Mouse (Mus musculus): ENCODE data around the gene St3gal3. TPM values are rescaled to one million over a fixed set of nuclear protein-coding genes. Genes with fewer than 3 reads are reported as not detected.

Gene St3gal3
- total and polyA plus RNA-seq, 3 experiments: 16.4 to 23.3 TPM; not detected in 1

DNA sequence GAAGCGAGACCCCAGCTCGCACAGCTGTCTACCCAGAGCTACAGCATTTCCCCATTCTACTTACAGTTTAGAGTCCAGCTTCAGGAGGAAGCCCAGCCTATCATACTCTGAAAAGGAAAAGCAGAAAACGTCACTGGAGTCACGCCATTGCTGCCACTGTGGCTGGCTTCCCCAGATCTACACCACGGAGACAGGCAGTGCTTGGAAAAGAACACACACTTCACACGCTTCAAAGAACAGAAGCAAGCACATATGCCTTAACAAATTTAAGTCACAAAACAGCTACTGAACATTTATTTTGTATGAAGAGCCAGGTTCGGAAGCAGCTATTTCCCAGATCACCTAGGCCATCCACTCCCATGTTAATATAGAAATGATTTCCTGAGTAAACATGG is 102.9 kb downstream of the St3gal3 start:
- H3K9ac ChIP-seq (ENCODE audit: control insufficient read depth, low read depth, low read length, poor library complexity, severe bottlenecking): no peak overlapping the region
- no peaks in the 10 kb centered on the region for H3K4me1 ChIP-seq (ENCODE audit: control insufficient read depth in 1 of 2, insufficient read depth in 2 of 2, low read length in 2 of 2)
- H3K27me3 ChIP-seq (ENCODE audit: control insufficient read depth in 1 of 2, insufficient read depth in 2 of 2, low read length in 2 of 2): no peaks in the 10 kb centered on the region
- H3K36me3 ChIP-seq (ENCODE audit: control insufficient read depth in 1 of 2, insufficient read depth in 2 of 2, low read length in 2 of 2): no peaks in the 10 kb centered on the region
- no peak overlapping the region for H3K4me3 ChIP-seq (ENCODE audit: control insufficient read depth in 1 of 2, insufficient read depth in 1 of 2, low read depth in 2 of 2, low read length in 2 of 2)
- no peak for TF ChIP-seq MAZ (IDR thresholded peaks at IDR 0.05; ENCODE audit: low read depth, low read length)
- no peak for DNase-seq (ENCODE audit: low read depth, low spot score)
- no peaks in the 10 kb centered on the region for H3K79me2 ChIP-seq (ENCODE audit: control insufficient read depth, insufficient read depth, low read length, poor library complexity)
- no peak overlapping the region for H3K27ac ChIP-seq (ENCODE audit: control insufficient read depth, low read depth, low read length)
- H3K9me3 ChIP-seq (replicated peaks; ENCODE audit: insufficient read depth, low read length): no peaks in the 10 kb centered on the region

DNA sequence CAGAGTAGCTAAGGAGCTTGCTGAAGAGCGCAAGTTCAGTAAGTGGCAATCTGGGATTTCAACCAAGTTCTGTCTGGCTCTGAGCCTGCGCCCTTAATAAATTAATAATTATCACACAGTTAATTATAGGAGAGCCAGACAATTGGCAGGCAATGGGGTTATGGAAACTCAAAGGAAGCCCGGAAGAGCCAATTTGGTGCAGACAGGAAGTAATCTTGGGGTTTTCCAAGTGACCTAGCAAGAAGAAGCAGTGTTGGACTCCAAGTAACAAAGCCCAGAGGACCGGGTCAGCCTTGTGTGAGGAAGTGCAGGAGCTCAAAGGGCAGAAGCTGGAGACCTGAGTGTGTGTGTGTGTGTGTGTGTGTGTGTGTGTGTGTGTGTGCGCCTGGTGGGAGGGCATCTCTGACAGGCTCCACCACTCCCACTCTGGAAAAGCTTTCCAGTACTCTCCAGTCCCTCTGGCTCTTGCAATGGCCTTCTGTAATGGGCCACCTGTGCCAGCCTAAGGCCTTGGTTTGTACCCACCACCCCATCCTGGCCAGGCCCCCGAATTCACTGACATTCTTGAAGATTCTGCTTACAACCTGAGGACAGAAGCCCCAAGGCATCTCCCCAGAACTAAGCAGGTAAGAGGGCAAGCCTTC is 103.5 kb downstream of the St3gal3 start:
- TF ChIP-seq TAL1 (IDR thresholded peaks at IDR 0.05; ENCODE audit: low read length) (no peak), ELF1 (IDR thresholded peaks at IDR 0.05; ENCODE audit: low read depth, low read length) (no peak), NRF1 (IDR thresholded peaks at IDR 0.05; ENCODE audit: insufficient read depth, low read depth, low read length, poor library complexity, severe bottlenecking) (no peak), CTCF (IDR thresholded peaks at IDR 0.05 in 2 of 3, conservative IDR thresholded peaks at IDR 0.05 in 1 of 3; ENCODE audit: control insufficient read depth in 1 of 3, insufficient read depth in 1 of 3, low read depth in 2 of 3, low read length in 3 of 3, poor library complexity in 1 of 3, severe bottlenecking in 1 of 3) (no peak), MAFK (IDR thresholded peaks at IDR 0.05; ENCODE audit: borderline replicate concordance, low read depth, low read length) (no peak), ZNF384 (IDR thresholded peaks at IDR 0.05; ENCODE audit: low read depth, low read length) (no peak), POLR2A (IDR thresholded peaks at IDR 0.05; ENCODE audit: control insufficient read depth in 1 of 2, insufficient read depth in 1 of 2, low read depth in 1 of 2, low read length in 2 of 2, poor library complexity in 1 of 2) (no peak), GATA1 (IDR thresholded peaks at IDR 0.05; ENCODE audit: low read depth, low read length) (no peak), NELFE (IDR thresholded peaks at IDR 0.05; ENCODE audit: low read depth, low read length) (no peak), RCOR1 (IDR thresholded peaks at IDR 0.05; ENCODE audit: low read depth, low read length) (no peak), MYB (IDR thresholded peaks at IDR 0.05; ENCODE audit: low read depth, low read length) (no peak), POLR2AphosphoS5 (IDR thresholded peaks at IDR 0.05; ENCODE audit: borderline replicate concordance, low read depth, low read length) (no peak), E2F4 (IDR thresholded peaks at IDR 0.05; ENCODE audit: borderline replicate concordance, low read depth, low read length) (no peak), MEF2A (IDR thresholded peaks at IDR 0.05; ENCODE audit: extremely low read depth, insufficient replicate concordance, low read depth, low read length, poor library complexity, severe bottlenecking) (no peak), EP300 (IDR thresholded peaks at IDR 0.05; ENCODE audit: low read depth in 1 of 2, low read length in 2 of 2) (no peak), MXI1 (IDR thresholded peaks at IDR 0.05; ENCODE audit: low read depth, low read length) (no peak), UBTF (IDR thresholded peaks at IDR 0.05; ENCODE audit: borderline replicate concordance, insufficient read depth, low read depth, low read length) (no peak), KAT2A (conservative IDR thresholded peaks at IDR 0.05; ENCODE audit: low read depth, low read length) (no peak), SIN3A (IDR thresholded peaks at IDR 0.05; ENCODE audit: low read length) (no peak)
- no peaks in the 10 kb centered on the region for H3K36me3 ChIP-seq (ENCODE audit: control insufficient read depth in 1 of 2, insufficient read depth in 2 of 2, low read length in 2 of 2)

More for the DNA sequence above, 103.5 kb downstream of the St3gal3 start:
- Histone ChIP-seq H3K9ac (ENCODE audit: control insufficient read depth, low read depth, low read length, poor library complexity, severe bottlenecking) (no peak overlapping the region), H3K27ac (ENCODE audit: control insufficient read depth, low read depth, low read length) (no peak overlapping the region), H3K9me3 (replicated peaks; ENCODE audit: insufficient read depth, low read length) (no peaks in the 10 kb centered on the region), H3K4me1 (ENCODE audit: control insufficient read depth in 1 of 2, insufficient read depth in 2 of 2, low read length in 2 of 2) (no peaks in the 10 kb centered on the region), H3K79me2 (ENCODE audit: control insufficient read depth, insufficient read depth, low read length, poor library complexity) (no peaks in the 10 kb centered on the region), H3K4me3 (ENCODE audit: control insufficient read depth in 1 of 2, insufficient read depth in 1 of 2, low read depth in 2 of 2, low read length in 2 of 2) (no peak overlapping the region), H3K27me3 (ENCODE audit: control insufficient read depth in 1 of 2, insufficient read depth in 2 of 2, low read length in 2 of 2) (no peaks in the 10 kb centered on the region)
- no peak for DNase-seq (ENCODE audit: low read depth, low spot score)
